Mouse (Mus musculus): ENCODE results near the gene Scfd2.

DNA sequence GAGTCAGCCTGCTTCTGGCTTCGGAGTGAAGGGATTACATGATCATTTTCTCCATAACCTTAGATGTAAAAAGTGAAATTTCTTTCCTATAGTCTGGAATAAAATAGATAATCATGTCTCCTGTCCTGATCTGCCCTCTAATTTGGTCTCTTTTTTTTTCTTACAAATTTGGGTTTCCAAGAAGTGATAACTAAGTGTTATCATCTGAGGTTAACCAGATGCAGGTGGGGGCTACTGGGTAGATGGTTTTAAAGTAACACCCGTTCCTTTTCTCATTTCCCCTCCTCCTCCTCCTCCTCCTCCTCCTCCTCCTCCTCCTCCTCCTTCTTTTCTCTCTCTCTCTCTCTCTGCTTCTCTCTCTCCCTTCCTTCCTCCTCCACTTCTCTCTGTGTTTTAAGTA is 338.6 kb downstream of the Scfd2 start:
- TF ChIP-seq CTCF (IDR thresholded peaks at IDR 0.05; ENCODE audit: low read depth, low read length): no peak
- TF ChIP-seq POLR2A (IDR thresholded peaks at IDR 0.05; ENCODE audit: borderline replicate concordance, low read depth, low read length): no peak
